ENCODE assay signal across 31 mouse cellular contexts in genomic region chr16:52027326-52027725, GRCm38 (mm10).
"Had no signal": no experiment of that assay in that cellular context is flagged by ENCODE, and none has a peak within 500 bp of the region (broad histone marks: within the 10 kb centered on the region; RNA-seq: fewer than 3 reads in every experiment).

No protein-coding gene starts in this region.

- H3K4me2 ChIP-seq: limb, embryonic 12.5 days; limb, embryonic 13.5 days; limb, embryonic 15.5 days; liver, embryonic 11.5 days; liver, embryonic 12.5 days; liver, embryonic 13.5 days; liver, embryonic 15.5 days; lung, embryonic 14.5 days; lung, embryonic 15.5 days; midbrain, embryonic 12.5 days; midbrain, embryonic 13.5 days; midbrain, embryonic 15.5 days; neural tube, embryonic 12.5 days had no signal

- H3K27me3 ChIP-seq: limb, embryonic 12.5 days; limb, embryonic 13.5 days; limb, embryonic 15.5 days; liver, embryonic 12.5 days; liver, embryonic 13.5 days; liver, embryonic 15.5 days; lung, embryonic 15.5 days; megakaryocyte, embryonic 14.5 days; midbrain, embryonic 12.5 days; midbrain, embryonic 13.5 days; midbrain, embryonic 15.5 days; neural tube, embryonic 12.5 days had no signal

- H3K36me3 ChIP-seq: limb, embryonic 10.5 days; limb, embryonic 12.5 days; limb, embryonic 13.5 days; limb, embryonic 15.5 days; liver, embryonic 12.5 days; liver, embryonic 13.5 days; liver, embryonic 15.5 days; lung, embryonic 15.5 days; midbrain, embryonic 10.5 days; midbrain, embryonic 12.5 days; midbrain, embryonic 13.5 days; midbrain, embryonic 15.5 days; neural tube, embryonic 12.5 days had no signal

- H3K4me3 ChIP-seq: left cerebral cortex, adult 2 months; limb, embryonic 10.5 days; limb, embryonic 12.5 days; limb, embryonic 13.5 days; limb, embryonic 15.5 days; liver, embryonic 12.5 days; liver, embryonic 13.5 days; liver, embryonic 15.5 days; lung, embryonic 15.5 days; megakaryocyte, embryonic 14.5 days; midbrain, embryonic 10.5 days; midbrain, embryonic 12.5 days; midbrain, embryonic 13.5 days; midbrain, embryonic 15.5 days; myocyte; neural tube, embryonic 12.5 days had no signal

- H3K27ac ChIP-seq: left cerebral cortex, adult 2 months; limb, embryonic 10.5 days; limb, embryonic 12.5 days; limb, embryonic 13.5 days; limb, embryonic 15.5 days; liver, embryonic 12.5 days; liver, embryonic 13.5 days; liver, embryonic 14.5 days; liver, embryonic 15.5 days; lung, embryonic 15.5 days; macrophage; midbrain, embryonic 10.5 days; midbrain, embryonic 12.5 days; midbrain, embryonic 13.5 days; midbrain, embryonic 15.5 days; neural tube, embryonic 12.5 days had no signal

- H3K9ac ChIP-seq: limb, embryonic 12.5 days; limb, embryonic 13.5 days; limb, embryonic 15.5 days; liver, embryonic 12.5 days; liver, embryonic 13.5 days; liver, embryonic 14.5 days; liver, embryonic 15.5 days; liver, postnatal 0 days; lung, embryonic 14.5 days; lung, embryonic 15.5 days; midbrain, embryonic 12.5 days; midbrain, embryonic 13.5 days; midbrain, embryonic 15.5 days; neural tube, embryonic 12.5 days had no signal

- DNase-seq: left cerebral cortex, postnatal 4 days; liver; liver, embryonic 13.5 days; liver, postnatal 0 days; lung, adult 18-20 months; lung, adult 2 months; lung, embryonic 14.5 days; lung, postnatal 10 days; lung, postnatal 14 days; lung, postnatal 36 days; lung, postnatal 4 days; midbrain, embryonic 14.5 days had no signal

- H3K4me1 ChIP-seq: limb, embryonic 12.5 days; midbrain, embryonic 12.5 days had no signal

- H3K9me3 ChIP-seq: limb, embryonic 10.5 days; limb, embryonic 12.5 days; limb, embryonic 13.5 days; limb, embryonic 15.5 days; liver, embryonic 12.5 days; liver, embryonic 13.5 days; liver, embryonic 15.5 days; lung, embryonic 15.5 days; megakaryocyte, embryonic 14.5 days; midbrain, embryonic 10.5 days; midbrain, embryonic 12.5 days; midbrain, embryonic 13.5 days; midbrain, embryonic 15.5 days; neural tube, embryonic 12.5 days had no signal

- ATAC-seq: liver, embryonic 12.5 days; liver, postnatal 0 days; lung, postnatal 0 days; midbrain, embryonic 13.5 days; midbrain, embryonic 15.5 days had no signal
